Mouse (Mus musculus) megakaryocyte, embryonic 14.5 days (primary cell): ENCODE results near the gene Hnrnpdl.

ENCODE experiments used
- FLI1 ChIP-seq: IDR thresholded peaks from 2 replicates; pipeline ENCODE4 v1.6.1; 2012; ENCODE audit warnings: low read length, inconsistent platforms, mixed read lengths
- GATA1 ChIP-seq: IDR thresholded peaks from 3 replicates; pipeline ENCODE4 v1.6.1; 2012; ENCODE audit warnings: mixed read lengths, low read length, inconsistent platforms, borderline replicate concordance

DNA sequence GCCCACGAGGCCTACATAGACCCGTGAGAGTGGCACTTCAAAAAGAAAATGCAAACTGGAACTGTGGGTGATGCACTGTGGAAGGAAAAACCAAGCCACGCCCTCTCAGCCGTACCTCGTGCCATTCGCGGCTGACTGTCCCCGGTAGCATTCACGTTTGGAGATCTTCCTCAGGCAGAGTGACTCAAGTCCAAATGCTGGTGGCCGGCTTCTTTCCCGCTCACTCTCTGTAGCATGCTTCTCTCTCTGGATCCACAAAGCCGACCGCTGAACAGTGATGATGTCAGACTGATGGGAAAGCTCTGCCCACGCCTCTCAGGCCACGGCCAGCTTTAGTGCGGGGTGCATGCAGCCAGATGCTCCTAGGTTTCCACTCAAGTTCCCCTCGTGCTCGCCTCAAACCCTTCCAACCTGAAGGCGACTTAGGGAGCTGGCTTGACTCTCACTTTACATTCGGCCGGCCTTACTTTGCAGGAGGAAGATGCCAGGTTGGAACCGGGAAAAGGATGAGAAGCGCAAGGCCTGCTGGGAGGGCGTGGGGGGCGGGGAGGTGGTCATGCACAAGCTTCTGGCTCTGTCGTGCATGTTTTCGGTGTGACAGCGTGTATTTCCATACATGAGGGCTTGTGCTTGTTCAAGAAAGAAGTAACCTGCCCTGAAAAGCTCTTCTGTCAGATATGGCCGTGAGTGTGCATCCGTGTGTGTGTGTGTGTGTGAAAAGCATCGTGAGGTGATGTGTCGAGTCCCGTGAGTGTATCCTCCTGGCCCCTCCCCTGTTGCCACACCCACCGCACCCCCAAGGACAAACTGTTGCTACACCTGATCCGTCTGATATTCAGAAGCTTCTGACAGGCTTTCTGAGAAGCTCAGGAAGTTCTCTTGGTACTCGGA is 39.8 kb upstream of the Hnrnpdl start:
- TF ChIP-seq GATA1, result no peak
- TF ChIP-seq FLI1, result no peak
